Mouse (Mus musculus) lung, postnatal 10 days (tissue): ENCODE measurements around the gene Pou3f4.
"Not testable (repeated sequence)": the region's sequence is repeated elsewhere in the genome, so short reads cannot be mapped to it uniquely, and the experiment has no call there.

Experiments
- DNase-seq: peaks from one replicate; pipeline ENCODE4 v3.0.0; 2021

The Pou3f4 gene

GRCm38 (mm10) chrX:110814151-110814571, at the start of gene Pou3f4:
Gene Pou3f4 (plus strand): TSS chrX:110814280.
- peak; percentile 2 for DNase-seq

- DNase-seq: no peak
Observed at GRCm38 (mm10) chrX:110765939-110766338, 48.1 kb upstream of the Pou3f4 start.

- DNase-seq: not testable (repeated sequence)
Observed at GRCm38 (mm10) chrX:110774807-110775206, 39.3 kb upstream of the Pou3f4 start.

GRCm38 (mm10) chrX:110802502-110802901, 11.6 kb upstream of the Pou3f4 start:
- no peak for DNase-seq

- no peak for DNase-seq
Observed at GRCm38 (mm10) chrX:110810001-110810578, 4.0 kb upstream of the Pou3f4 start.

GRCm38 (mm10) chrX:110810753-110811506, 3.1 kb upstream of the Pou3f4 start:
- DNase-seq: no peak

- DNase-seq: no peak
Observed at GRCm38 (mm10) chrX:110812071-110812470, 2.0 kb upstream of the Pou3f4 start.

- DNase-seq: no peak
Observed at GRCm38 (mm10) chrX:110813401-110813800, 679 bp upstream of the Pou3f4 start.

GRCm38 (mm10) chrX:110814592-110815548, 790 bp downstream of the Pou3f4 start:
- DNase-seq: no peak

GRCm38 (mm10) chrX:110815549-110815930, 1.5 kb downstream of the Pou3f4 start:
- DNase-seq: no peak

GRCm38 (mm10) chrX:110816609-110817008, 2.5 kb downstream of the Pou3f4 start:
- DNase-seq: no peak

GRCm38 (mm10) chrX:110817211-110817610, 3.1 kb downstream of the Pou3f4 start:
- no peak for DNase-seq

- no peak for DNase-seq
Observed at GRCm38 (mm10) chrX:110837450-110837849, 23.4 kb downstream of the Pou3f4 start.

- no peak for DNase-seq
Observed at GRCm38 (mm10) chrX:110851300-110851699, 37.2 kb downstream of the Pou3f4 start.
